Mouse (Mus musculus): ENCODE data around the gene Cep85l. TPM values are rescaled to one million over a fixed set of nuclear protein-coding genes. Genes with fewer than 3 reads are reported as not detected.

Gene Cep85l
- polyA plus RNA-seq, 1 experiment: 7.8 TPM

GRCm38 (mm10) chr10:53337162-53337923 is 42.4 kb downstream of the Cep85l start, which contains the start of gene Pln:
Pln (plus strand) TSS chr10:53337667.
- H3K4me3 ChIP-seq (ENCODE audit: insufficient read depth, low read length): no peak within 1 kb of the TSS
- TF ChIP-seq POLR2A (IDR thresholded peaks at IDR 0.05; ENCODE audit: extremely low read depth, insufficient read depth, low read length) (no peak), CTCF (IDR thresholded peaks at IDR 0.05; ENCODE audit: extremely low read depth, insufficient read depth, low read length) (no peak)
- no peak within 1 kb of the TSS for H3K27ac ChIP-seq (ENCODE audit: insufficient read depth, low read length)
- H3K4me1 ChIP-seq (ENCODE audit: control insufficient read depth, insufficient read depth, low read length): peaks cover 1% of the 10 kb centered on the region; the same call in 1 of the 2 replicates

- TF ChIP-seq CTCF (IDR thresholded peaks at IDR 0.05; ENCODE audit: extremely low read depth, insufficient read depth, low read length) (no peak), POLR2A (IDR thresholded peaks at IDR 0.05; ENCODE audit: extremely low read depth, insufficient read depth, low read length) (no peak)
- H3K4me1 ChIP-seq (ENCODE audit: control insufficient read depth, insufficient read depth, low read length): peaks cover 1% of the 10 kb centered on the region; the same call in 1 of the 2 replicates
- no peak overlapping the region for H3K27ac ChIP-seq (ENCODE audit: insufficient read depth, low read length)
- H3K4me3 ChIP-seq (ENCODE audit: insufficient read depth, low read length): no peak overlapping the region
Observed at GRCm38 (mm10) chr10:53335974-53336373, 43.8 kb downstream of the Cep85l start.

GRCm38 (mm10) chr10:53335266-53335665 is 44.5 kb downstream of the Cep85l start:
- no peak for TF ChIP-seq CTCF (IDR thresholded peaks at IDR 0.05; ENCODE audit: extremely low read depth, insufficient read depth, low read length)
- no peak for TF ChIP-seq POLR2A (IDR thresholded peaks at IDR 0.05; ENCODE audit: extremely low read depth, insufficient read depth, low read length)
- no peak overlapping the region for H3K4me3 ChIP-seq (ENCODE audit: insufficient read depth, low read length)
- peaks cover 1% of the 10 kb centered on the region; the same call in 1 of the 2 replicates for H3K4me1 ChIP-seq (ENCODE audit: control insufficient read depth, insufficient read depth, low read length)
- H3K27ac ChIP-seq (ENCODE audit: insufficient read depth, low read length): no peak overlapping the region

- H3K4me3 ChIP-seq (ENCODE audit: insufficient read depth, low read length): no peak overlapping the region
- H3K4me1 ChIP-seq (ENCODE audit: control insufficient read depth, insufficient read depth, low read length): peaks cover 1% of the 10 kb centered on the region; the same call in 1 of the 2 replicates
- no peak overlapping the region for H3K27ac ChIP-seq (ENCODE audit: insufficient read depth, low read length)
- TF ChIP-seq CTCF (IDR thresholded peaks at IDR 0.05; ENCODE audit: extremely low read depth, insufficient read depth, low read length): no peak
- TF ChIP-seq POLR2A (IDR thresholded peaks at IDR 0.05; ENCODE audit: extremely low read depth, insufficient read depth, low read length): no peak
Observed at GRCm38 (mm10) chr10:53332752-53333151, 47.0 kb downstream of the Cep85l start.

GRCm38 (mm10) chr10:53329257-53329656 is 50.5 kb downstream of the Cep85l start:
- no peak overlapping the region for H3K27ac ChIP-seq (ENCODE audit: insufficient read depth, low read length)
- H3K4me3 ChIP-seq (ENCODE audit: insufficient read depth, low read length): no peak overlapping the region
- peaks cover 3% of the 10 kb centered on the region; the same call in 1 of the 2 replicates for H3K4me1 ChIP-seq (ENCODE audit: control insufficient read depth, insufficient read depth, low read length)
- TF ChIP-seq POLR2A (IDR thresholded peaks at IDR 0.05; ENCODE audit: extremely low read depth, insufficient read depth, low read length): no peak
- no peak for TF ChIP-seq CTCF (IDR thresholded peaks at IDR 0.05; ENCODE audit: extremely low read depth, insufficient read depth, low read length)

- peaks cover 2% of the 10 kb centered on the region; the same call in 1 of the 2 replicates for H3K4me1 ChIP-seq (ENCODE audit: control insufficient read depth, insufficient read depth, low read length)
- TF ChIP-seq POLR2A (IDR thresholded peaks at IDR 0.05; ENCODE audit: extremely low read depth, insufficient read depth, low read length) (no peak), CTCF (IDR thresholded peaks at IDR 0.05; ENCODE audit: extremely low read depth, insufficient read depth, low read length) (no peak)
- H3K27ac ChIP-seq (ENCODE audit: insufficient read depth, low read length): no peak overlapping the region
- no peak overlapping the region for H3K4me3 ChIP-seq (ENCODE audit: insufficient read depth, low read length)
Observed at GRCm38 (mm10) chr10:53326367-53326766, 53.4 kb downstream of the Cep85l start.

GRCm38 (mm10) chr10:53324663-53325062 is 55.1 kb downstream of the Cep85l start:
- TF ChIP-seq POLR2A (IDR thresholded peaks at IDR 0.05; ENCODE audit: extremely low read depth, insufficient read depth, low read length): no peak
- no peak for TF ChIP-seq CTCF (IDR thresholded peaks at IDR 0.05; ENCODE audit: extremely low read depth, insufficient read depth, low read length)
- H3K4me1 ChIP-seq (ENCODE audit: control insufficient read depth, insufficient read depth, low read length): peaks cover 2% of the 10 kb centered on the region; the same call in 1 of the 2 replicates
- H3K27ac ChIP-seq (ENCODE audit: insufficient read depth, low read length): no peak overlapping the region
- no peak overlapping the region for H3K4me3 ChIP-seq (ENCODE audit: insufficient read depth, low read length)

- TF ChIP-seq POLR2A (IDR thresholded peaks at IDR 0.05; ENCODE audit: extremely low read depth, insufficient read depth, low read length) (no peak), CTCF (IDR thresholded peaks at IDR 0.05; ENCODE audit: extremely low read depth, insufficient read depth, low read length) (no peak)
- Histone ChIP-seq H3K27ac (ENCODE audit: insufficient read depth, low read length) (no peak overlapping the region), H3K4me1 (ENCODE audit: control insufficient read depth, insufficient read depth, low read length) (peaks cover 2% of the 10 kb centered on the region; the same call in 1 of the 2 replicates), H3K4me3 (ENCODE audit: insufficient read depth, low read length) (no peak overlapping the region)
Observed at GRCm38 (mm10) chr10:53323367-53323766, 56.4 kb downstream of the Cep85l start.

- Histone ChIP-seq H3K4me1 (ENCODE audit: control insufficient read depth, insufficient read depth, low read length) (no peaks in the 10 kb centered on the region), H3K4me3 (ENCODE audit: insufficient read depth, low read length) (no peak overlapping the region), H3K27ac (ENCODE audit: insufficient read depth, low read length) (no peak overlapping the region)
- no peak for TF ChIP-seq POLR2A (IDR thresholded peaks at IDR 0.05; ENCODE audit: extremely low read depth, insufficient read depth, low read length)
- TF ChIP-seq CTCF (IDR thresholded peaks at IDR 0.05; ENCODE audit: extremely low read depth, insufficient read depth, low read length): no peak
Observed at GRCm38 (mm10) chr10:53306674-53307073, 73.1 kb downstream of the Cep85l start.

GRCm38 (mm10) chr10:53305867-53306266 is 73.9 kb downstream of the Cep85l start:
- no peaks in the 10 kb centered on the region for H3K4me1 ChIP-seq (ENCODE audit: control insufficient read depth, insufficient read depth, low read length)
- no peak for TF ChIP-seq CTCF (IDR thresholded peaks at IDR 0.05; ENCODE audit: extremely low read depth, insufficient read depth, low read length)
- TF ChIP-seq POLR2A (IDR thresholded peaks at IDR 0.05; ENCODE audit: extremely low read depth, insufficient read depth, low read length): no peak
- no peak overlapping the region for H3K27ac ChIP-seq (ENCODE audit: insufficient read depth, low read length)

More at GRCm38 (mm10) chr10:53305867-53306266, 73.9 kb downstream of the Cep85l start:
- H3K4me3 ChIP-seq (ENCODE audit: insufficient read depth, low read length): no peak overlapping the region

Data from cortical plate, adult 2 months (tissue).